ENCODE assay signal across 18 mouse cellular contexts in the genomic region with DNA sequence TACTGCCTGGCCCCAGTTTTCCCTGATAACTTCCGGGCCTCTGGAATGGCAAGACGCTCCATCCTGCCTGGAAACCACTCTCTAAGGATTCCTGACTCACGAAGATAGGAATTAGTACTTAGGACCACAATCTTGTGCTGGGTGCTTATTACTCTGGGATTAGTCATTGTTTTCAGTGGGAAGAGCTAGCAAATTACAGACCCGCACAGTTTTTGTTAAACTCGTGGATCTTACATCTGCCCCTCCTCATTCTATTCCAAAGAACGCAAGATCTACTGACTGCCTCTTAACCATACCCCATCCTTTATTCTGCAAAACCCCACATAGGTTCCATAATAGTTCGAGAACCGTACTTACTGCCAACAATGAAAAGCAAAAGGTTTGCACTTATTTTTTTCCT. TPM values are rescaled to one million over a fixed set of nuclear protein-coding genes. Genes with fewer than 3 reads are reported as not detected.
"Had no signal": no experiment of that assay in that cellular context is flagged by ENCODE, and none has a peak within 500 bp of the region (broad histone marks: within the 10 kb centered on the region; RNA-seq: fewer than 3 reads in every experiment).

No protein-coding gene starts in this region.

- H3K4me2 ChIP-seq: liver, embryonic 15.5 days; lung, embryonic 15.5 days; midbrain, embryonic 12.5 days; neural tube, embryonic 12.5 days had no signal

- H3K4me3 ChIP-seq: liver, embryonic 15.5 days; lung, embryonic 15.5 days; midbrain, embryonic 10.5 days; midbrain, embryonic 12.5 days; neural tube, embryonic 12.5 days had no signal

- DNase-seq: liver, postnatal 0 days; lung, adult 2 months; lung, postnatal 4 days; midbrain, embryonic 14.5 days; retina, postnatal 1 day; right cerebral cortex, adult 18-20 months; right cerebral cortex, postnatal 25 days; right cerebral cortex, postnatal 4 days; spleen, adult 18-20 months; thymus, adult 18-20 months; thymus, postnatal 14 days; thymus, postnatal 36 days had no signal

- H3K27me3 ChIP-seq: liver, embryonic 15.5 days; lung, embryonic 15.5 days; midbrain, embryonic 12.5 days; neural tube, embryonic 12.5 days had no signal

- H3K36me3 ChIP-seq: liver, embryonic 15.5 days; lung, embryonic 15.5 days; midbrain, embryonic 10.5 days; midbrain, embryonic 12.5 days; neural tube, embryonic 12.5 days had no signal

RNA-seq across cellular contexts. Expression of a gene that starts 45.6 kb away (rescaled TPM):
- total RNA-seq: megakaryocyte-erythroid progenitor cell, adult 5-6 weeks had no signal
- polyA plus RNA-seq: liver, embryonic 15.5 days had no signal
